Mouse (Mus musculus) hindbrain, embryonic 11.5 days (tissue): ENCODE measurements at regions not wholly inside any gene's neighbourhood (a gene's known extent, or its start where the extent isn't known, plus 50 kb on each side); places are given as distances from the start of the nearest gene placed in this dataset.

Experiments used
- ATAC-seq: fragments of 200-750 bp; cut with Nextera tagmentation; 2 replicates; pipeline ENCODE4 v1.8.0; 2017; ENCODE audit warnings: mild to moderate bottlenecking, moderate TSS enrichment, moderate library complexity; ENCODE audit not compliant: low FRiP score
- DNase-seq: peaks from one replicate; pipeline ENCODE4 v3.0.0-alpha.2; 2015; ENCODE audit warnings: low spot score
- H3K27ac ChIP-seq: fragments of 300-500 bp; sonication (generic); 2 replicates; pipeline ENCODE4 v1.5.1; 2014; ENCODE audit warnings: mild to moderate bottlenecking, low read depth, low read length
- H3K27me3 ChIP-seq: fragments of 300-500 bp; sonication (generic); 2 replicates; pipeline ENCODE4 v1.6.1; 2014; ENCODE audit warnings: mild to moderate bottlenecking, low read length, moderate library complexity, mixed read lengths; ENCODE audit not compliant: control insufficient read depth, insufficient read depth
- H3K36me3 ChIP-seq: fragments of 300-500 bp; sonication (generic); 2 replicates; pipeline ENCODE4 v1.6.1; 2014; ENCODE audit warnings: mild to moderate bottlenecking, low read length, moderate library complexity, mixed read lengths; ENCODE audit not compliant: control insufficient read depth, insufficient read depth
- H3K4me1 ChIP-seq: fragments of 300-500 bp; sonication (generic); replicated peaks from 2 replicates; pipeline ENCODE4 v1.6.1; 2014; ENCODE audit warnings: low read length, mixed read lengths; ENCODE audit not compliant: control insufficient read depth, insufficient read depth
- H3K4me2 ChIP-seq: fragments of 300-500 bp; sonication (generic); replicated peaks from 2 replicates; pipeline ENCODE4 v1.6.1; 2014; ENCODE audit warnings: mild to moderate bottlenecking, low read depth, low read length
- H3K4me3 ChIP-seq: fragments of 300-500 bp; sonication (generic); 2 replicates; pipeline ENCODE4 v1.5.1; 2014; ENCODE audit warnings: low read depth, low read length
- H3K9ac ChIP-seq: fragments of 300-500 bp; sonication (generic); 2 replicates; pipeline ENCODE4 v1.6.1; 2014; ENCODE audit warnings: low read depth, low read length
- H3K9me3 ChIP-seq: fragments of 300-500 bp; sonication (generic); 2 replicates; pipeline ENCODE4 v1.6.1; 2016; ENCODE audit warnings: low read length; ENCODE audit not compliant: control insufficient read depth
- WGBS: fragments of 180-500 bp; shearing (Covaris S2); extraction: QIAGEN DNeasy Blood & Tissue Kit; methylation state at CpG from one replicate; pipeline ENCODE4 v1.1.7; 2014; 5-methylcytosine and 5-hydroxymethylcytosine counted together

DNA sequence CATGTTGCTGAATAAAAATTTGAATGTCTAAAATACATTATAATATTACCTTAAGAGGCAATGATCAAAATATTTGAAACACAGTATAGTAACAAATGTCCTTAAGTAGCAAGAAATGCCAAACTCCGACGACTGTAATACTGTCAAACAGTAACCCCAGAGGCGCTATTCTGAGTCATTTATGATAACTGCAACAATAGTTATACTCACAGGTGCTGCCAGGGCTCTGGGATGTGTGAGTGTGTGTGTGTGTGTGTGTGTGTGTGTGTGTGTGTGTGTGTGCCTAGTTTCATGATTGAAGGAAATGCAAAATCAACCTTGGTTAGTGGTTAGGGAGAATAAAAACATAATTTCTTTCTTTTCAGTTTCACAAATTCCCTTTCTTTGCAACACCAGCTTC, 94.0 kb upstream of the Galnt15 start:
- H3K27ac ChIP-seq: peak overlapping the region; percentile 73
- ATAC-seq (no peak), DNase-seq (no peak)
- H3K4me3 ChIP-seq: peak overlapping the region; percentile 31
- H3K27me3 ChIP-seq: no peaks in the 10 kb centered on the region
- H3K36me3 ChIP-seq: no peaks in the 10 kb centered on the region
- peak overlapping the region; percentile 40 for H3K9ac ChIP-seq
- H3K4me1 ChIP-seq: no peaks in the 10 kb centered on the region
- peak overlapping the region; percentile 31 for H3K4me2 ChIP-seq
- no peaks in the 10 kb centered on the region for H3K9me3 ChIP-seq
- 16% methylated on average over 3 of the region's 3 CpGs for WGBS

DNA sequence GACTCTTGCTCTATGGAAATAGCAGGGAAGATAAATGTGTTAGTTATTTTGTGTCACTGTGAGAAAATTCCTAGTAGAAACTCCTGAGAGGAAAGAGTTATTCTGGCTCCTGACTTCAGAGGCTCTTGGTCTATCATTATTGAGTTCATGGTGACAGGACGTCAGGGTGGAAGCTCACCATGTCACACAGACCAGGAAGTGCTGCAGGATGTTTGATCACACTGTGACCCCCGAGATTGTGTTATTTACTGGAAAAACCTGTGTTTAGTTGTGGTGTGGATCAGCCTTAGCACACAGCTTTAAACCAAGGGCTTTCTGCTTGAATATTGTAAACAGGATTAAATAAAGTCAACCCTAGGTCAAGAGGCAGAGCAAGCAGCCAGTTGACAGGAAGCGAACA, 93.4 kb upstream of the Galnt15 start:
- no peak overlapping the region for H3K4me2 ChIP-seq
- H3K27me3 ChIP-seq: no peaks in the 10 kb centered on the region
- no peaks in the 10 kb centered on the region for H3K9me3 ChIP-seq
- ATAC-seq: no peak
- peak overlapping the region; percentile 73; the same call in 1 of the 2 replicates for H3K27ac ChIP-seq
- no peaks in the 10 kb centered on the region for H3K36me3 ChIP-seq
- WGBS: 63% methylated on average over 3 of the region's 3 CpGs
- no peak overlapping the region for H3K4me3 ChIP-seq
- H3K4me1 ChIP-seq: no peaks in the 10 kb centered on the region
- no peak for DNase-seq
- H3K9ac ChIP-seq: no peak overlapping the region

DNA sequence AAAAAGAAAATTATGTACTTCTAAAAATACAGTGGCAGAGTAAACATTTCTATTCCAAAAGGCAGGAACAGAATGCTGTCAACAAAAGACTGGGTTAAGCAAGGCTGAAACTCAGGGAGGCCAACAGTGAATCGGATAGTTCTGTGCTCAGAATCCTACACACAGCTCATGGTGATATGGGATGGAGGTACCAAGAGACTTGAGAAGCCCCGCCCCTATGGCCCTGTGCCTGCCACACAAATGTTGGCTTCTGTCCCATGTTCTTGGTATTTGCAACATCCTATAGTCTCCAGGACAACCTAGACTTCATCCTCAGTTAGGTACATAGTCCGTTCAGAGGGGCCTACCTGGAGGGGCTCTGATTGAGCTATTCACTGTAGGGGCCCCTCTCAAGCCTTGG, 92.2 kb upstream of the Galnt15 start:
- Histone ChIP-seq H3K4me2 (no peak overlapping the region), H3K27me3 (no peaks in the 10 kb centered on the region), H3K9me3 (no peaks in the 10 kb centered on the region), H3K4me1 (no peaks in the 10 kb centered on the region), H3K36me3 (no peaks in the 10 kb centered on the region), H3K4me3 (no peak overlapping the region), H3K9ac (no peak overlapping the region), H3K27ac (no peak overlapping the region)
- ATAC-seq (no peak), DNase-seq (no peak)
- 93% methylated on average over 3 of the region's 3 CpGs for WGBS

DNA sequence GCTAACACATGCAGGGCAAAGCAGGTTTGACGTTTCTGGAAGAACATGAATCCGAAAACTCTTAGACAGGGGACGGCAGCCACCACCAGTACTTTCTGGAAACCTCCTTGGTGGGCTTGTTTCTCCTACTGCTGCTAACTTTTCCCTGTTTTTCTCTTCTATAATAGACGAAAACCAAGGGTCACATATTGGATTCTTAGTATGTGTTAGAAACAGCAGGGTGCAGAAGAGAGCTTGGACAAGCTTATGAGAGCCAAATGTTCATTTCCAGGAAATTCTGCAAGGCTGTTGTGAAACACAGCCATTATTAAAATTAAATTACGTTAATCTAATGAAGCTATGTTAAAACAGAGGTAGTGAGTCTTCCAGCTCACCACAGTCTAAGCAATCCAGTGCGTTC, 87.9 kb upstream of the Galnt15 start:
- Histone ChIP-seq H3K9ac (no peak overlapping the region), H3K4me1 (no peaks in the 10 kb centered on the region), H3K36me3 (no peaks in the 10 kb centered on the region), H3K4me2 (no peak overlapping the region), H3K27me3 (no peaks in the 10 kb centered on the region), H3K4me3 (no peak overlapping the region), H3K9me3 (no peaks in the 10 kb centered on the region), H3K27ac (no peak overlapping the region)
- 89% methylated on average over 6 of the region's 6 CpGs for whole genome bisulfite sequencing
- DNase-seq (no peak), ATAC-seq (no peak)

DNA sequence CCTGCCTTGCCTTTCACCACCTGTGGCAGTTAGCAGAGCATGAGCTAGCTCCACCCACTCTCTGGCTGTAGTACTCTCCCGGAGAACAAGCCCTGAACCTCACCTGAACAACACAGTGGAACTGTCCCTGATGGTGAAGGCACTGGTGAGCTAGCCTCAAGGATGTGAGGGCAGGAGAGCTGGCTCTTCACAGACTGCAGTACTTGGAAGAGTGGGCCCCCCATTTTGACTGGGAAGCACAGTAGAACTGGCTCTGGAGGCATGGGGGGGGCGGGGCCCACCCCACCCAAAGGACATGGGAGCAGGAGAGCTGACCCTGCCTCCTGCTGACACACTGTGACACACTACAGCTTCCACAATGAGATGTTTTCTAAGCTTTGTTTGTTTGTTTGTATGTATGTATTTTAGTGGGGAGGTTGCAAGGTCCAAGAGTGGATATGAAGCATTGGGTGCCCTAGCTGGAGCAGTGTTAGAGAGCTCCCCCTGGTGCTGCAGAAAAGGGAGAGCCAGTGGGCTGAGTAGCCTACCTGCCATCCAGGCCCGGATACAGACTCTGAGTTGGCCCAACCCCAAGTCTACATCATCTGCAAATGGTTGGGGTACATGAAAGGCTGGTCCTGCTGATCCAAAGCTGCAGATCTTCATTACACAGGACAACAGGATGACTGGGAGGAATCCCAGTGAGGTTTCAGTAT, 86.4 kb upstream of the Galnt15 start:
- no peaks in the 10 kb centered on the region for H3K9me3 ChIP-seq
- no peak overlapping the region for H3K27ac ChIP-seq
- no peaks in the 10 kb centered on the region for H3K36me3 ChIP-seq
- ATAC-seq: no peak
- H3K4me3 ChIP-seq: no peak overlapping the region
- 67% methylated on average over 3 of the region's 3 CpGs for WGBS
- no peak overlapping the region for H3K9ac ChIP-seq
- no peaks in the 10 kb centered on the region for H3K4me1 ChIP-seq
- DNase-seq: peak; percentile 15
- no peaks in the 10 kb centered on the region for H3K27me3 ChIP-seq
- H3K4me2 ChIP-seq: no peak overlapping the region

DNA sequence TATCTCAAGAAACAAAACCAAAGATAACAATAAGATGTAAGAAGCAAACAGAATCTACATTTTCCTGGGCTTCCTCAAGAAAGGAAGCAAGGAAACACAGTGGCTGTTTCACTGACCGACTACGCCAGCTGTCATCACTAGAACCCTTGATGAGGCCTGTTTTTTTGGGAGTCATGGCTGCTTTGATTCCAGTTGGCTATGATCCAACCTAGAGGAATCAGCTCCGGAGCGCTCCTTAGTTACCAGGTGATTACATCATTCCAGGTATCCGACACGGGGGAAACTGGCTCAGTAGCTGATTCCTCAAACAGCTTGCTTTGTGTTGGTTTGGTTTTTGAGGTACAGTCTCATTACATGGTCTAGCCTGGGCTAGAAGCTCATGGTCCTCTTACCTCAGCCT, 84.1 kb upstream of the Galnt15 start:
- H3K9me3 ChIP-seq: no peaks in the 10 kb centered on the region
- ATAC-seq (no peak), DNase-seq (no peak)
- no peak overlapping the region for H3K4me3 ChIP-seq
- no peaks in the 10 kb centered on the region for H3K36me3 ChIP-seq
- WGBS: 90% methylated on average over 6 of the region's 6 CpGs
- H3K4me1 ChIP-seq: no peaks in the 10 kb centered on the region
- H3K27me3 ChIP-seq: no peaks in the 10 kb centered on the region
- H3K9ac ChIP-seq: no peak overlapping the region
- H3K4me2 ChIP-seq: no peak overlapping the region
- H3K27ac ChIP-seq: no peak overlapping the region

DNA sequence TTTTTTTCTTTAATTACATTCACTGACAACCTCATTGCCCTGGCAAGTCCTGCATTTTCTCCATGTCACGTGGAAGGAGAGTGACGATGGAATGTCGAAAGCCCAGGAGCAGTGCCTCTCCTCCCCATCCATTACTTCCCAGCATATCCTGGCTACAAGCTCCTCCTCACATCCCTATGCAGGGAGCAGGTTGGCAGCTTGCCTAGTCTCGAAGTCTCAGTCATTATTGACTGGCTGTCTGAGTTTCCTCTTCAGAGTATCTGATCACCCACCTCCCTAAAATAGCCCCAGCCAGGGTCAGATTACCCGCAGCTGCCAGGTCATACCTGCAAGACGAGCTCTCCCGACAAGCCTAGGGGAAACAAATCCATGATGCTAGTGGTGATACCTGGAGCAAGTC, 83.7 kb upstream of the Galnt15 start:
- H3K36me3 ChIP-seq: no peaks in the 10 kb centered on the region
- no peak for ATAC-seq

DNA sequence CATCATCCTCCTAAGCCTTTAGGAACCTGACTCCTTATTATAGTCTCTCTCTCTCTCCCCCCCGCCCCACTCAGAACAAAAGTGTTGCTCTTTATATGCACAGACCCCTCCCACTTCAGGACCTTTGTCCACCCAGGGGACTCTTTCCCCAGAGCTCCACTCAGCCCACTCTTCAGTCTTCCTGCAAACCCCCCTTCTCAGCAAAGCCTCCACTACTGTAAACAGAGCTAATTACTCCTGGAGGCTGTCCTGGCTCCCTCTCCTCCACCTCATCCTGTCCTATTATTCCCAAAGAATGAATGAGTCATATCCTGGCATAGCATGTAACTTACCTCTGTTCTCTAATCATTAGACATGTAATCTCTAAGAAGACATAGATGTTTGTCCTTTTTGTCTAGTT, 82.8 kb upstream of the Galnt15 start:
- Histone ChIP-seq H3K36me3 (no peaks in the 10 kb centered on the region), H3K9me3 (no peaks in the 10 kb centered on the region), H3K4me1 (no peaks in the 10 kb centered on the region), H3K4me2 (no peak overlapping the region), H3K9ac (no peak overlapping the region), H3K4me3 (no peak overlapping the region), H3K27me3 (no peaks in the 10 kb centered on the region), H3K27ac (no peak overlapping the region)
- no peak for ATAC-seq
- DNase-seq: no peak
- WGBS: 78% methylated on average over 1 of the region's 1 CpGs

More for the DNA sequence above, 83.7 kb upstream of the Galnt15 start:
- no peak for DNase-seq
- Histone ChIP-seq H3K27ac (no peak overlapping the region), H3K9ac (no peak overlapping the region), H3K4me1 (no peaks in the 10 kb centered on the region), H3K4me2 (no peak overlapping the region), H3K27me3 (no peaks in the 10 kb centered on the region), H3K4me3 (no peak overlapping the region), H3K9me3 (no peaks in the 10 kb centered on the region)
- 77% methylated on average over 7 of the region's 7 CpGs for WGBS

DNA sequence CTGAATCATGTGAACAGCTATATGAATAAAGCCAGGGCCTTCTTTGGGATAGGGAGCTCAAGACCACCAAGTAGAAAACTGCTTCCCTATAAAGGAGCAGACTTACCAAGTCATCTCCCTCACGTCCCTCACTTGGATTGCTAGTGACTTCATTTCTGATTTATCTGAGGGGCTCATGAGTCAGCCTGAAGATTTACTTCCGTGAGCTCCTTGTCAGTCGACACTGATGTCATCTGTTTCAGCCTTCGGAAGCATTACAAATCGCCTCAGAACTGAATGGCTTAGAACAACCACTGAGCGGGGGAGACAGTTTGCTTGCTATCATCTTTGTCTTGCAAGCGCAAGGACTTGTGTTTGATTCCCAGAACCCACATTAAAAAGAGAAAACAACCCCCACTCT, 81.5 kb upstream of the Galnt15 start:
- H3K27ac ChIP-seq: no peak overlapping the region
- no peaks in the 10 kb centered on the region for H3K36me3 ChIP-seq
- H3K4me2 ChIP-seq: no peak overlapping the region
- ATAC-seq (no peak), DNase-seq (peak; percentile 18)
- H3K9ac ChIP-seq: no peak overlapping the region
- WGBS: 58% methylated on average over 7 of the region's 7 CpGs
- H3K4me1 ChIP-seq: no peaks in the 10 kb centered on the region
- no peaks in the 10 kb centered on the region for H3K9me3 ChIP-seq
- no peak overlapping the region for H3K4me3 ChIP-seq
- no peaks in the 10 kb centered on the region for H3K27me3 ChIP-seq
